Mouse (Mus musculus) monocyte, adult 59 days (primary cell): ENCODE results near the gene Adgrd1. TPM values are rescaled to one million over a fixed set of nuclear protein-coding genes. Genes with fewer than 3 reads are reported as not detected.

ENCODE experiments used
- total RNA-seq, 2 experiments: library from RNA; stranded (reverse); gene quantifications; one replicate each; pipeline ENCODE4 v1.2.4; 2023

The Adgrd1 gene
- under 1 TPM; 0.12 to 0.55 TPM for total RNA-seq

GRCm38 (mm10) chr5:129096511-129096910, at the start of gene Adgrd1:
TSS of gene Adgrd1 (plus strand) at chr5:129096750.

Other genes with a start within 250 kb of the Adgrd1 start
- gene Rimbp2, start 143.3 kb upstream of the Adgrd1 start, total RNA-seq: not detected
- gene Stx2, start 88.2 kb upstream of the Adgrd1 start, total RNA-seq: 10 to 100 TPM; 16.4 to 23.4 TPM
- gene Ran, start 76.7 kb upstream of the Adgrd1 start, total RNA-seq: 10 to 100 TPM; 60.5 to 68.1 TPM